Mouse (Mus musculus): ENCODE measurements around the gene Sp9.

GRCm38 (mm10) chr2:73268836-73269395 is 2.8 kb upstream of the Sp9 start:
- TF ChIP-seq POLR2A (IDR thresholded peaks at IDR 0.05; ENCODE audit: extremely low read depth, insufficient read depth, low read length) (no peak), CTCF (IDR thresholded peaks at IDR 0.05; ENCODE audit: extremely low read depth, insufficient read depth, low read length) (no peak)
